Mouse (Mus musculus): ENCODE data around the gene Plpp1. TPM values are rescaled to one million over a fixed set of nuclear protein-coding genes. Genes with fewer than 3 reads are reported as not detected.

Plpp1 gene
- polyA plus RNA-seq, 1 experiment from 2014 or later, result 38.0 TPM

DNA sequence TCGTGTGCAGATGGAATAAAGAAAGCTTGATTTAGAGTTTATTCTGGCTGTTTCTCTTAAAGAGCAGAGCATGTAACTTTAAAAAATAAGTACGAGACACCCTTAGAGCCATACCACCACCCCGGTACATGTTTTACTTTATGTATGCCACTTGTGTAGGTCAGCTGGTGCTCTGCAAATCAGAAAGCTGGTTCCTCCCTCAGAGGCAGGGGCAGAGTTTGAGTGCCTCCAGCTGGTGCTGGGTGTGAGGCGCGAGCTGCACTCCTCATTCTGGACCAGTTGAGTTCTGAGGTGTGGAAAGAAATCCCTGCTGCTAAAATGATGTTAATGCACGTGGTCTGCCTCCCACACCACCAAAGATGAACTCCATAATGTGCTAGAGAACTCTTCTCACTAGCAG is 53.8 kb downstream of the Plpp1 start:
- Histone ChIP-seq H3K9me3 (no peaks in the 10 kb centered on the region), H3K4me2 (replicated peaks) (no peak overlapping the region), H3K4me1 (0 out of 2 replicates have a peak, but pooled peaks cover 3% of the 10 kb centered on the region), H3K4me3 (no peak overlapping the region), H3K27me3 (no peaks in the 10 kb centered on the region), H3K27ac (replicated peaks) (no peak overlapping the region), H3K9ac (replicated peaks) (no peak overlapping the region), H3K36me3 (0 out of 2 replicates have a peak, but pooled peaks cover 5% of the 10 kb centered on the region)
- ATAC-seq (replicated peaks), result 0 out of 2 replicates have a peak, but pooled peaks have one; percentile 43
- WGBS, result 44% methylated on average over 6 of the region's 6 CpGs

- Histone ChIP-seq H3K4me1 (0 out of 2 replicates have a peak, but pooled peaks cover 3% of the 10 kb centered on the region), H3K36me3 (0 out of 2 replicates have a peak, but pooled peaks cover 15% of the 10 kb centered on the region), H3K4me2 (replicated peaks) (no peak overlapping the region), H3K27ac (replicated peaks) (no peak overlapping the region), H3K9ac (replicated peaks) (no peak overlapping the region), H3K4me3 (no peak overlapping the region), H3K9me3 (no peaks in the 10 kb centered on the region), H3K27me3 (no peaks in the 10 kb centered on the region)
- 68% methylated on average over 7 of the region's 7 CpGs for WGBS
- ATAC-seq (replicated peaks), result no peak
These were observed 57.3 kb downstream of the Plpp1 start for GRCm38 (mm10) chr13:112857921-112858320.

GRCm38 (mm10) chr13:112859574-112860134 is 59.1 kb downstream of the Plpp1 start:
- no peak overlapping the region for H3K27ac ChIP-seq (replicated peaks)
- no peak for ATAC-seq (replicated peaks)
- WGBS, result 93% methylated on average over 21 of the region's 21 CpGs
- no peaks in the 10 kb centered on the region for H3K27me3 ChIP-seq
- H3K4me1 ChIP-seq, result no peaks in the 10 kb centered on the region
- no peaks in the 10 kb centered on the region for H3K9me3 ChIP-seq
- H3K36me3 ChIP-seq, result 0 out of 2 replicates have a peak, but pooled peaks cover 19% of the 10 kb centered on the region
- no peak overlapping the region for H3K9ac ChIP-seq (replicated peaks)
- H3K4me3 ChIP-seq, result no peak overlapping the region
- H3K4me2 ChIP-seq (replicated peaks), result no peak overlapping the region

DNA sequence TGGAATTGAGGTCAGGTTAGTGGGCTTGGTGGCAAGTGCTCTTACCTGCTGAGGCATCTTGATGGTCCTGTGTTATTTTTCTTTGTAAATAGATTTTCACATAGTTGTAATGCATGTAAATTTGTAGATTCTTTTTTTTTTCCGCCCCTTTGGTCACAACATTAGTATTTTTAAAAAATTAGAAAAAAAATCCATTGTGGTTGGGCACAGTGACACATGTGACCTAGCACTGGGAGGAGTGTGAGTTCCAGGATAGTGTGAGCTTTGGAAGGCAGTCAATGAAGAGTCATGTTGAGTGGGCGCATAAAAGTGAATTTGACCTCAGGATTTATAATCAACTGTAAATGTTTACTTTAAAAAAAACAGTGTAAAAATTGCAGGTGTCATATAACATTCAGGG is 59.8 kb downstream of the Plpp1 start:
- H3K4me1 ChIP-seq, result no peaks in the 10 kb centered on the region
- H3K4me2 ChIP-seq (replicated peaks), result no peak overlapping the region
- H3K27me3 ChIP-seq, result no peaks in the 10 kb centered on the region
- no peak overlapping the region for H3K9ac ChIP-seq (replicated peaks)
- H3K9me3 ChIP-seq, result no peaks in the 10 kb centered on the region
- ATAC-seq (replicated peaks), result no peak
- peaks cover 23% of the 10 kb centered on the region; the same call in 1 of the 2 replicates for H3K36me3 ChIP-seq
- H3K4me3 ChIP-seq, result no peak overlapping the region
- 91% methylated on average over 2 of the region's 2 CpGs for WGBS
- no peak overlapping the region for H3K27ac ChIP-seq (replicated peaks)

DNA sequence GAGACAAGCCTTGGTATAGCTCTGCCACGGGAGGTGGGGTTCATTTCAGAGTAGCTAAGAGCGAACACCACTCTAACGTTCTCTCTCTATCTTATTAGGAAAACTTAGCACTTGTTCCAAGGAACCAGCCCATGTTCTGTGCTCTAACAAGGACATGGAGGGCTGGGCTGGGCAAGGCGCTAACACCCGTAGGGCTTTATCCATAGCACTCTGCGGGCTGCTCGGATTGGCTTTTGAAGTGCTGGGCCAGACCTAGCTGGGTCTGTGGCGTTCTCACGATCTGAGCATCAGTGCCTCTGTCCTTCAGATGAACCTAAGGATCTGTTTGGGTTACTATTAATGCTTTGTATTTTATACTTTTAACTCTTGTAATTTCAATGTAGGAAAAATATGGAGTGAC is 60.3 kb downstream of the Plpp1 start:
- H3K9ac ChIP-seq (replicated peaks), result no peak overlapping the region

DNA sequence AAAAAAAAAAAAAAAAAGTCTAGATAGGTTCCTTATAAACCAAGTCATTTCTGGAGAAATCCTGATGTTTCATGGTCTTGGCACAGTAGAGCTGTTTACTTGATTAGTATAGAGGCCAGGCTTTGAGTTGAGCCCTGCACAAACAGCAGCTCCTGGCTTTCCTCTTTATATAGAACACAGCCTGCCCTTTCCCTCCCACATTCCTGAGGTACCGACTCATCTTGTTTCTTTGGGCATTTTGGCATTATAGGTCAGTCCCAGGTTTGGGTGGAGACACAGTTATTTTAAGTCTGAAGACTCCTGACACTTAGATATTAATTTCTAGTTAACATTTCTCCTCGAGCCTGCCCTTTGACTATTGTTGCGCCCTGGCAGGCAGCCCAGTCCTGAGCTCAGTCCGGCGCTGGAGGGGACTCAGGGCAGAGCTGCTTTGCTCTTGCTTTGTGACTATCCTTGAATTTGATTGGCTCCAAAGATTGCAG is 61.3 kb downstream of the Plpp1 start:
- peaks cover 37% of the 10 kb centered on the region for H3K36me3 ChIP-seq
- 38% methylated on average over 5 of the region's 5 CpGs for WGBS
- H3K9me3 ChIP-seq, result no peaks in the 10 kb centered on the region
- no peak overlapping the region for H3K9ac ChIP-seq (replicated peaks)
- no peak for ATAC-seq (replicated peaks)
- no peak overlapping the region for H3K27ac ChIP-seq (replicated peaks)
- H3K4me2 ChIP-seq (replicated peaks), result no peak overlapping the region
- no peak overlapping the region for H3K4me3 ChIP-seq
- no peaks in the 10 kb centered on the region for H3K27me3 ChIP-seq
- no peaks in the 10 kb centered on the region for H3K4me1 ChIP-seq

More for the DNA sequence above, 60.3 kb downstream of the Plpp1 start:
- peaks cover 28% of the 10 kb centered on the region; the same call in 1 of the 2 replicates for H3K36me3 ChIP-seq
- H3K4me3 ChIP-seq, result no peak overlapping the region
- 95% methylated on average over 9 of the region's 9 CpGs for WGBS
- H3K27ac ChIP-seq (replicated peaks), result no peak overlapping the region
- H3K4me1 ChIP-seq, result no peaks in the 10 kb centered on the region
- H3K9me3 ChIP-seq, result no peaks in the 10 kb centered on the region
- ATAC-seq (replicated peaks), result no peak
- H3K4me2 ChIP-seq (replicated peaks), result no peak overlapping the region
- no peaks in the 10 kb centered on the region for H3K27me3 ChIP-seq

DNA sequence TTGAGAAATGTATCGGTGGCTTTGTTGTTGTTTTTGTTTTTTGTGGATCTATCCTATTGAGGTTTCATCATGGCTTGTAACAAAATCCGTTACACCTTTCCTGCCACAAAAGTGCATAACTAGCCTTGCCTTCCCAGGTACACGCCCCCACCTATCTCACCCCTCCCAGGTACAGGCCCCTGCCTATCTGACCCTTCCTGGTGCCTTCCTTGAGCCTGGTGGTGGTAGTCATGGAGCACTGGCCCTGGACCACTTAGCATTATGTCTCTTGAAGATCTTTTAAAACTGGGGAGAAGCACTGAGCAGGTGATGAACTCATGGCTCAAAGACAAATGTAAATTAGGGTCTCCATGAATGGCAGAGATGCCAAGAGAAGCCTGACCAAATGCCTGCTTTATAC is 61.8 kb downstream of the Plpp1 start:
- H3K27me3 ChIP-seq, result no peaks in the 10 kb centered on the region
- H3K36me3 ChIP-seq, result peaks cover 36% of the 10 kb centered on the region
- no peaks in the 10 kb centered on the region for H3K4me1 ChIP-seq
- WGBS, result 70% methylated on average over 3 of the region's 3 CpGs
- no peak overlapping the region for H3K27ac ChIP-seq (replicated peaks)
- no peak overlapping the region for H3K9ac ChIP-seq (replicated peaks)
- no peak; the same call in 1 of the 2 replicates for ATAC-seq (replicated peaks)
- no peaks in the 10 kb centered on the region for H3K9me3 ChIP-seq
- H3K4me2 ChIP-seq (replicated peaks), result no peak overlapping the region
- no peak overlapping the region for H3K4me3 ChIP-seq

DNA sequence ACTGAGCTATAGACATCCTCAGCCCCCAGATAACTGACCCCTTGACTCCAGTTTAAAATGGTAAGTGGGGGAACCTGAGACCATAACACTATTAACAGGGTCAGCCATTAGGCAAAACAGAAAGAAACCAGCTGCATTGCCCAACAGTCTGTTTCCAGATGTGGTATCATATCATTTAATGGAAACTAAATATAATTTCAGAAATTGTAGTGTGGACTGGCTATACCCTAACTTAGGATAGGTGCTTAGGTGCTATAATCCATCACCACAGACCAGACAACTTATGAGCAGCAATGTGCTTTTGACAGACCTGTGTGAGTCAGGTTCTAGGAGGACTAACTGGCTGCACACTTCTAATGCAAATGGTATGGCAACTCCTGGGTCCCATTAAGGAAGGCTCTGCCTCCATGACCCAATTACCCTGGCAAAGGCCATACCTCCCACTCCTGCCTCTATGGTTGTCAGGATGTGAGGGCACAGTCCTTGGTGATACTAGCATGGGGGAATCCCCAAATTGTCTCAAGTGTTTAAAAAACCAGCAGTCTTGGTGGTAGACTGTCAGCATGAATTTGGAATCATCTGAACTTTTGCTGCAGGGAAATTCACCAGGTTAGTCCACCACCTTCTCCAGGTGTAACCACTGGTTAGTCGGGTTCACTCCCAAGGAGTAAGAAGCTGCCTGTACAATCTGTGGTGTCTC is 62.5 kb downstream of the Plpp1 start:
- no peak for ATAC-seq (replicated peaks)
- Histone ChIP-seq H3K27me3 (no peaks in the 10 kb centered on the region), H3K4me2 (replicated peaks) (no peak overlapping the region), H3K4me3 (no peak overlapping the region), H3K4me1 (no peaks in the 10 kb centered on the region), H3K9ac (replicated peaks) (no peak overlapping the region), H3K36me3 (peaks cover 44% of the 10 kb centered on the region), H3K27ac (replicated peaks) (no peak overlapping the region), H3K9me3 (no peaks in the 10 kb centered on the region)
- 88% methylated on average over 1 of the region's 1 CpGs for WGBS

DNA sequence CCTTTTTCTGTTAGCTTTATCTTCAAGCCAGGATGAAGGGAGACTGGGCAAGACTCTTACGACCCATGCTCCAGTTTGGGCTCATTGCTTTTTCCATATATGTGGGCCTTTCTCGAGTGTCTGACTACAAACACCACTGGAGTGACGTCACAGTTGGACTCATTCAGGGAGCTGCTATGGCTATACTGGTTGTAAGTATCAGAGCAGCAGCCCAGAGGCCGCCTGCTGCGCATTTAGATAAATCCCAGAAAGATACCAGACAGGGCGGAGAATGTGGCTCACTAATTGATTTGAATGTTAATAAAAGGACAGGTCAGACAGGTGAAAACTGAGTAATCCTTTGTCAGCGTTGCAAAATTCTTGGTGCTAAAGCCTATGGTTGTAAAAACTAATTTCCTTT is 66.2 kb downstream of the Plpp1 start:
- H3K4me3 ChIP-seq, result no peak overlapping the region
- no peaks in the 10 kb centered on the region for H3K9me3 ChIP-seq
- H3K27ac ChIP-seq (replicated peaks), result no peak overlapping the region
- 89% methylated on average over 7 of the region's 7 CpGs for WGBS
- no peaks in the 10 kb centered on the region for H3K27me3 ChIP-seq
- no peak overlapping the region for H3K4me2 ChIP-seq (replicated peaks)
- ATAC-seq (replicated peaks), result no peak
- peaks cover 66% of the 10 kb centered on the region for H3K36me3 ChIP-seq
- no peaks in the 10 kb centered on the region for H3K4me1 ChIP-seq
- no peak overlapping the region for H3K9ac ChIP-seq (replicated peaks)

DNA sequence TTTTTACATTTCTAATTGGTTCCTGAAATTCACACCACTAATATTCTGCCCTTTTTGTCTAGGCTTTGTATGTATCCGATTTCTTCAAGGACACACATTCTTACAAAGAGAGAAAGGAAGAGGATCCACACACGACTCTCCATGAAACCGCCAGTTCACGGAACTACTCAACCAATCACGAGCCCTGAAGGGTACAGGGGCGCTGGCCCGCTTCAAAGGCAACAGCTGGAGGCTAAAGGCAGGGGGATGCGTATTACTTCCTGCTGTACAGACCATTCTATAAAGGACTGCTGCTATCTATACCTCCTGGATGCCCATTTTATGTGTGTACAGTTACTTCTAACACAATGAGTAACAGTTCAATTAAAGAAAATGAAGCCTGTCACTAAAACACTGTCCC is 66.8 kb downstream of the Plpp1 start:
- peaks cover 72% of the 10 kb centered on the region for H3K36me3 ChIP-seq
- H3K9ac ChIP-seq (replicated peaks), result no peak overlapping the region
- H3K4me3 ChIP-seq, result no peak overlapping the region
- WGBS, result 92% methylated on average over 8 of the region's 8 CpGs
- no peak overlapping the region for H3K27ac ChIP-seq (replicated peaks)
- no peak overlapping the region for H3K4me2 ChIP-seq (replicated peaks)
- H3K4me1 ChIP-seq, result no peaks in the 10 kb centered on the region
- no peaks in the 10 kb centered on the region for H3K27me3 ChIP-seq
- ATAC-seq (replicated peaks), result no peak
- H3K9me3 ChIP-seq, result no peaks in the 10 kb centered on the region

DNA sequence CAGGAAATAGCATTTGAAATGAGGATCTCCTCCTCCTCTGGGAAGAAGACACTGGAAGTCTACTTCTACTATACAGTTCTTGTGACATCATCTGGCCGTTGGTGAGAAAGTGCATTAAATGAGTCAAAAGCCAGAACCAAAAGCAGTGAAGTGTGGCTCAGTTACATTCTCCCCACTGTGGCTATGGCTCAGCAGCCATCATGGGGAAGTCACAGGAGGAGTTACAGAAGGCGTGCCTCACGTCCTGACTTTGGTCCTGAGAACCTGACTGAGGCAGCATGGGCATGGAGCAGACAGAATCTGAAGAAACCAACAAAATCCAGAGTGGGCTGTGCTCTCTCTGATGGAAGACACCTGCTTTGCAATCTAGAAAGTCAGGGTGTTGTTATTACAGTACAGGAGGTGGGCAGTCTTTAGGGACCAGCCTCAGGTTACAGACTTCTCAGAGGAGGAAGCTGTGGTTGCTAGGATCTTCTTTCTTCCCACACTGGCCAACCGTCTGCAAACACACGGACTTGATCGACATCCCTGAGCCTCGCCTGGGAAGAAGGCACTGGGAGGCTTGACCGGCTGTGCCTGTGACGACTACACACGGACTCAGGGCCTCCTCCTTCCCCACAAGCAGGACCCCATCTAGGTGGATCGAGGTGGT is 69.6 kb downstream of the Plpp1 start:
- no peaks in the 10 kb centered on the region for H3K4me1 ChIP-seq

GRCm38 (mm10) chr13:112871500-112872266 is 71.1 kb downstream of the Plpp1 start:
- H3K27me3 ChIP-seq, result no peaks in the 10 kb centered on the region
- H3K9ac ChIP-seq (replicated peaks), result no peak overlapping the region
- WGBS, result 87% methylated on average over 17 of the region's 17 CpGs
- H3K4me1 ChIP-seq, result no peaks in the 10 kb centered on the region
- no peak overlapping the region for H3K27ac ChIP-seq (replicated peaks)
- H3K4me2 ChIP-seq (replicated peaks), result no peak overlapping the region
- H3K4me3 ChIP-seq, result no peak overlapping the region
- peaks cover 77% of the 10 kb centered on the region for H3K36me3 ChIP-seq
- H3K9me3 ChIP-seq, result no peaks in the 10 kb centered on the region
- no peak for ATAC-seq (replicated peaks)

More for the DNA sequence above, 69.6 kb downstream of the Plpp1 start:
- Histone ChIP-seq H3K9ac (replicated peaks) (no peak overlapping the region), H3K9me3 (no peaks in the 10 kb centered on the region), H3K27ac (replicated peaks) (no peak overlapping the region), H3K4me3 (no peak overlapping the region), H3K4me2 (replicated peaks) (no peak overlapping the region), H3K36me3 (peaks cover 85% of the 10 kb centered on the region), H3K27me3 (no peaks in the 10 kb centered on the region)
- no peak for ATAC-seq (replicated peaks)
- 92% methylated on average over 11 of the region's 11 CpGs for WGBS

Data from forebrain, embryonic 15.5 days (tissue).